Mouse (Mus musculus): ENCODE results near the gene Vmn2r93.

Gene Vmn2r93

GRCm38 (mm10) chr17:18297799-18298198, at the start of gene Vmn2r93:
TSS of gene Vmn2r93 (plus strand) at chr17:18298099.
- DNase-seq, result no peak

- no peak for DNase-seq
These were observed 20.2 kb upstream of the Vmn2r93 start, which contains the start of gene Vmn2r94 for GRCm38 (mm10) chr17:18277656-18278055. TSS of gene Vmn2r94 (minus strand) at chr17:18277756.

DNA sequence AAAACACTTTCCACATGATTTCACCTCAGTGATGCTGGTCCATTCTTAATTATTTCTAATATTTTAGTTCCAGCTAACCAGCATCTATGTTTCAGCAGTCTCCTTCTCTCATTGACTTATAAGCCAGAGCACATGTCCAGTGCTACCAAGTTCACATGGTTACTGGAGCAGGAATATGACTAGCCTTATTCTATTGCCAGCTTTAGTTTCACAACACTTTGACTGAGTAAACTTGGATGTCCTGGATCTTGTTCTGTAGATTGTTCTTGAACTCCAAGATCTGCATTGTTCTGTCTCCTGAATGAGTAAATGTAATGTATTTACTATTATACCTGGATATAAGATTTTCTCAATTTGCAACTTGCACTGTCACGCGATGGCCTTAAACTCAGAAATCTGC, 25.1 kb downstream of the Vmn2r93 start:
- no peak for DNase-seq

DNA sequence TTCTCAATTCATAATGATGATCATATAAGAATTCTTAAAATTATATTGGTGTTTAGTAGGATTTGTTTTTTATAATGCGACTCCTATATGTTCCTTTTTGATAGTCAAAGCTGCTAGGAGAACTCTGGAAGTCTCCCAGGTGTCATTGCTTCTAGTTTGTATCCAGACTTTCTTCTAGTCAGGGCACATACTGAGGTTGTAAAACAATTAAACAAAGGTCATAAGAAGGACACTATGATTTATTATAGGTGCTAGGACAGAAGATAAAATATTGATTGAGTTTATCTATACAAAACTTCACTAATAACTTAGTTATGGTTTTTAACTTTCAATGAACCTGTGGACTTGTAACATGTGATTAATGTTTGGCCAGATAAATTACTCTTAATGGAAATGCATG, 62.1 kb downstream of the Vmn2r93 start:
- DNase-seq, result no peak

- no peak for DNase-seq
These were observed 62.7 kb downstream of the Vmn2r93 start for GRCm38 (mm10) chr17:18360602-18361001.
